Mouse (Mus musculus): ENCODE results near the gene Fam189a2.

- no peak for TF ChIP-seq CTCF (IDR thresholded peaks at IDR 0.05; ENCODE audit: extremely low read depth, insufficient read depth, low read length)
- TF ChIP-seq POLR2A (IDR thresholded peaks at IDR 0.05; ENCODE audit: extremely low read depth, insufficient read depth, low read length) = no peak
Observed at GRCm38 (mm10) chr19:23947871-23948270, 82.9 kb downstream of the Fam189a2 start.

All from cortical plate, adult 2 months (tissue).